Mouse (Mus musculus): Measurements from ENCODE around the gene Fads3.

DNA sequence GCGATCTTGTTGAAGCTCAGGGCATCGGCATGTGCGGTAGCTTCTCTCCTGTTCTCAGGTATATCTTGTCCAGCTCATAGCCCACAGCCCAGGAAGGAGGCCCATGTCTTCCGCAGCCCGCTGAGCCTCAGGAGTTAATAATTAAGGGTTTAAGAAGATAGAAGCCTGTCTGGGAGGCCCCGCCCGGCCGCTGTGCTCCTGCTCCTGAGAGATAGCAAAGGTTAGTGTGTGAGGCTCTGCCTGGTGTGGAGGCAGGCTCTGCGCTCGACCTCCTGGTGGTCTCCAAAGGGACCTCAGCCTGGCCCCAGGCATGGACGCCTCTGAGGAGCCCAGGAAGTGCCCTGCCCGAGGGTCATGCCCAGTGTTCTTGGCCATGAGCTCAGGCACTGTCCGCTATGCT, 26.5 kb upstream of the Fads3 start:
- no peak for TF ChIP-seq CTCF (IDR thresholded peaks at IDR 0.05; ENCODE audit: low read depth, low read length)
- peak; percentile 73 for TF ChIP-seq TAL1 (conservative IDR thresholded peaks at IDR 0.05; ENCODE audit: low read depth, low read length)
